Mouse (Mus musculus) lung, adult 2 months (tissue): ENCODE measurements around the gene Dzip1.

Experiments
- CTCF ChIP-seq: fragments of 200-500 bp; IDR thresholded peaks from 2 replicates; pipeline ENCODE4 v1.5.1; 2011; ENCODE audit warnings: mild to moderate bottlenecking, low read length, control low read depth; ENCODE audit not compliant: insufficient read depth
- POLR2A ChIP-seq: fragments of 200-500 bp; IDR thresholded peaks from 2 replicates; pipeline ENCODE4 v1.6.1; 2011; ENCODE audit warnings: low read depth, mild to moderate bottlenecking, control low read depth, low read length, borderline replicate concordance; ENCODE audit errors: extremely low read depth

DNA sequence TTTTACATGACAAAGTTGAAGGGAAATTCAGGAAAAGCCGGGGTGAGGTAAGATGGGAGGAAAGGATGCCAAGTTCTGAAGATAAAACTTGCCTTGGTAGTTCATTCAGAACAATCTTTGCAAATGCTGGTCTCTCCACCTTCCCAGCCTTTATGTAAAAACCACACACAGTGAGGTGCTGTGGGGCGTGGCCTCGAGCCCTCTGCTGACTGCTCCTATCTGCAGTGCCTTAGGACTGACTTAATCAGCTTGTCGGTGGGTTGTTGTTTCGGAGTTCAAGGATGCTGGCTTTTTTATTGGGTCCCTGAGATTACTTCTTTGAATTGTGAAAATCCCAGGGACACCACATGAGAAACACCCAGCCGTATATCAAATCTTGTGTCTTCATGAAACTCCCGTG is 63.0 kb downstream of the Dzip1 start:
- TF ChIP-seq CTCF, result no peak
- TF ChIP-seq POLR2A, result no peak
